Mouse (Mus musculus) neural tube, embryonic 12.5 days (tissue): Measurements from ENCODE around the gene Ccdc38. TPM values are rescaled to one million over a fixed set of nuclear protein-coding genes. Genes with fewer than 3 reads are reported as not detected.
A peak's percentile ranks its signal among the peaks of the same experiment; 100 is the strongest.

Source experiments
- ATAC-seq: fragments of 200-750 bp; cut with Nextera tagmentation; 2 replicates; pipeline ENCODE4 v1.8.0; 2017; ENCODE audit warnings: low read depth, mild to moderate bottlenecking, moderate TSS enrichment, moderate library complexity; ENCODE audit not compliant: low FRiP score
- H3K27ac ChIP-seq: fragments of 300-500 bp; sonication (generic); 2 replicates; pipeline ENCODE4 v1.5.1; 2016
- H3K27me3 ChIP-seq: fragments of 300-500 bp; sonication (generic); replicated peaks from 2 replicates; pipeline ENCODE4 v1.6.1; 2016; ENCODE audit warnings: mild to moderate bottlenecking
- H3K36me3 ChIP-seq: fragments of 300-500 bp; sonication (generic); 2 replicates; pipeline ENCODE4 v1.6.1; 2016; ENCODE audit warnings: mild to moderate bottlenecking
- H3K4me1 ChIP-seq: fragments of 300-500 bp; sonication (generic); 2 replicates; pipeline ENCODE4 v1.6.1; 2016
- H3K4me2 ChIP-seq: fragments of 300-500 bp; sonication (generic); replicated peaks from 2 replicates; pipeline ENCODE4 v1.6.1; 2016; ENCODE audit warnings: mild to moderate bottlenecking
- H3K4me3 ChIP-seq: fragments of 300-500 bp; sonication (generic); 2 replicates; pipeline ENCODE4 v1.5.1; 2016
- H3K9ac ChIP-seq: fragments of 300-500 bp; sonication (generic); 2 replicates; pipeline ENCODE4 v1.6.1; 2016; ENCODE audit warnings: mild to moderate bottlenecking
- H3K9me3 ChIP-seq: fragments of 300-500 bp; sonication (generic); 2 replicates; pipeline ENCODE4 v1.6.1; 2016; ENCODE audit warnings: mild to moderate bottlenecking
- WGBS: fragments of 180-500 bp; shearing (Covaris S2); methylation state at CpG from one replicate; pipeline ENCODE4 v1.1.7; 2016; 5-methylcytosine and 5-hydroxymethylcytosine counted together
- polyA plus RNA-seq: library from polyadenylated mRNA; unstranded; fragments of >200 nt; fragmentation: Nextera tagmentation; extraction: Ambion mirVana; gene quantifications from 2 replicates; pipeline ENCODE4 v1.2.1, GENCODE M21; 2016

Ccdc38 gene
- polyA plus RNA-seq, 1 experiment from 2014 or later, result 0.42 TPM

DNA sequence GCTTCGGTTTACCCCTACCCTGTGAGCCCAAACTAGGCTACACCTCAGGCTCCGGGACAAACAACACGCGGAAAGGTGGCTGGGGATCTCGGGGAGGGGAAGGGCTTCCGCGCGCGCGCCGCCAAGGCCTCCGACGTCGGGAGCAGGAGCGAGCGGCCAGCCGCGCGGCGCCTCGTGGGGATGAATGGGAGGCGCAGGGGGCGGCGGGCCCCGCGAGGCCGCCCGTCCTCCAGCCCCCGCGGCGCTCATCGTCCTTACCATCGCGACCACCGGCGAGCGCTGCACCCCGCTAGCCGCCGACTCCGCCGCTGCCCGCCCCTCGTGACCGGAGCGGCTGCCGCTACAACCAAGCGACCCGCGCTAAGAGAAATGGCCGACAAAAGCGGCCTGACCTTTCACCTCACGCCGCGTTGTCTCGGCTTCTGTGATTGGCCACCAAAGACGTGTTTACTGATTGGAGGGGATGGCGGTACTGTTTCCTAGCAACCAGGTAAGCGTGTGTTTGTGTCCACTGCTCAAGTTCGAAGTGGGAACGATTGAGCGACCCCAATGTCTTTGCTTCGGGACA is 48.9 kb downstream of the Ccdc38 start, which contains the start of gene Snrpf:
Gene Snrpf (minus strand): TSS at position 426 of the 568 bp plus-strand sequence.
- Histone ChIP-seq H3K9ac (peak within 1 kb of the TSS; percentile 84), H3K27me3 (no peaks in the 10 kb centered on the region), H3K27ac (peak within 1 kb of the TSS; percentile 61; the same call in 1 of the 2 replicates), H3K4me2 (peak within 1 kb of the TSS; percentile 91), H3K9me3 (no peaks in the 10 kb centered on the region), H3K4me3 (peak within 1 kb of the TSS; percentile 70), H3K4me1 (peaks cover 14% of the 10 kb centered on the region), H3K36me3 (peaks cover 19% of the 10 kb centered on the region)
- under 1% methylated on average over 63 of the region's 63 CpGs for WGBS
- peak; percentile 90 for ATAC-seq

DNA sequence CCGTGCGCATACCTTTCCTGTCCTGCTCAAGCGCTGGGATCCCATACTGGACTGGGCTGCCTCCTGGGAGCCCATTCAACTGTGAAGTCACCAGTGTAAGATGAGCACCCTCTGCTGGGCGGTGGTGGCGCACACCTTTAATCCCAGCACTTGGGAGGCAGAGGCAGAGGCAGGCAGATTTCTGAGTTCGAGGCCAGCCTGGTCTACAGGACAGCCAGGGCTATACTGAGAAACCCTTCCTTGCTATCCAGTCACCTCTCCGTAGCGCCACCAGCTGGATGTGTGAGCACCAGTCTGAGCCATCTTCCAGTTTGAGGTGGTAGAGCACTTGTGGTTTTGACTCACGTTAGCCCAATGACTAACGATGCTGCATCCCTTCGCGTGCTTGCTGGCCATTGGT is 52.0 kb downstream of the Ccdc38 start:
- Histone ChIP-seq H3K27ac (no peak overlapping the region), H3K27me3 (no peaks in the 10 kb centered on the region), H3K4me2 (no peak overlapping the region), H3K4me3 (no peak overlapping the region), H3K4me1 (peaks cover 14% of the 10 kb centered on the region), H3K9ac (no peak overlapping the region), H3K9me3 (no peaks in the 10 kb centered on the region), H3K36me3 (no peaks in the 10 kb centered on the region)
- 59% methylated on average over 12 of the region's 12 CpGs for whole genome bisulfite sequencing
- no peak for ATAC-seq

DNA sequence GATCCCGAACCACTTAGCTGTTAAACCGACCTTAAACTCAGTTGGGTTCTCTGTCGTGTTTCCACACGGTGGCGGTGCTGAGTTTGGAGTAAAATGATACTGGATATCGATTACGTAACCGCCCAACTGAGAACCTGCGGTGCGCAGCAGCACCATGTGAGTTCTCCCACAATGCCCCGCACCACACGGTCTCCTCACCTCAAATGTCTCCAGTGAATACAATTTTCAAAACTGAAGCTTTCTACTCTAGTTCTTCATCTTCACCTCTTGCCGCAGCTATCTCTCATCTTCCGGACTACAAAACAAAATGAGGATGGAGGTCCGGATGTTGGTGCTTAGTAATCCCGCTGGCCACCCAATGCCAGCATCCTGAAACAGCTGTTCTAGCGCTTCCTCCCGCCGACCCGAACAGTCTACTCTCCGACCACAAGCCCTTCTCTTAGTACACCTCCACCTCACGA is 53.6 kb downstream of the Ccdc38 start:
- ATAC-seq, result peak; percentile 48
- Histone ChIP-seq H3K4me3 (peak overlapping the region; percentile 34), H3K4me1 (0 out of 2 replicates have a peak, but pooled peaks cover 3% of the 10 kb centered on the region), H3K9me3 (no peaks in the 10 kb centered on the region), H3K27me3 (no peaks in the 10 kb centered on the region), H3K27ac (no peak overlapping the region), H3K36me3 (no peaks in the 10 kb centered on the region), H3K4me2 (peak overlapping the region; percentile 68), H3K9ac (peak overlapping the region; percentile 45)
- 2% methylated on average over 22 of the region's 22 CpGs for WGBS

- H3K9me3 ChIP-seq, result no peaks in the 10 kb centered on the region
Measured at GRCm38 (mm10) chr10:93595831-93596230, 55.4 kb downstream of the Ccdc38 start.

GRCm38 (mm10) chr10:93596641-93597040 is 56.2 kb downstream of the Ccdc38 start:
- H3K4me3 ChIP-seq, result no peak overlapping the region
- no peak overlapping the region for H3K9ac ChIP-seq
- no peak for ATAC-seq
- WGBS, result 84% methylated on average over 3 of the region's 3 CpGs
- no peaks in the 10 kb centered on the region for H3K9me3 ChIP-seq
- no peaks in the 10 kb centered on the region for H3K27me3 ChIP-seq
- H3K36me3 ChIP-seq, result no peaks in the 10 kb centered on the region
- no peaks in the 10 kb centered on the region for H3K4me1 ChIP-seq
- H3K4me2 ChIP-seq, result no peak overlapping the region
- no peak overlapping the region for H3K27ac ChIP-seq

More at GRCm38 (mm10) chr10:93595831-93596230, 55.4 kb downstream of the Ccdc38 start:
- no peaks in the 10 kb centered on the region for H3K36me3 ChIP-seq
- H3K27me3 ChIP-seq, result no peaks in the 10 kb centered on the region
- 68% methylated on average over 4 of the region's 4 CpGs for WGBS
- ATAC-seq, result no peak
- no peak overlapping the region for H3K9ac ChIP-seq
- no peak overlapping the region for H3K4me3 ChIP-seq
- H3K4me2 ChIP-seq, result no peak overlapping the region
- no peak overlapping the region for H3K27ac ChIP-seq
- no peaks in the 10 kb centered on the region for H3K4me1 ChIP-seq

DNA sequence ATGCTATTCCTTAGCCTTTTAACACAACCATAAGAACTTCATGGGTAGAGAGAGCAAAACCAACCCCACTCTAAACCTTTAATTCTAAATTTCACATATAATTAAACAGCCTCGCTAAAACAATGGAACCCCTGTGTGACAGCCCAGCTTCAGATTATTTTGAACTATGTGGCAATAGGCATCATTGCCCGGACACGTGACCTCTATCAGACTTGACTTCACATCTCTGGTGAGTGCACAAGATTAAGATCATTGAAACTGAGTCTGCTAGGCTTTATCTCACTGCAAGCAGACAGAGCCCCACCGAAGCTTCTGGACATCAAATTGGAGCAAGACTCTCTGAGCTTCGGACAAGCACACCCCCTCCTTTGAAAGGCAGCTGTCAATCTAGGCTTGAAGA is 61.9 kb downstream of the Ccdc38 start:
- Histone ChIP-seq H3K9me3 (no peaks in the 10 kb centered on the region), H3K4me2 (no peak overlapping the region), H3K27me3 (no peaks in the 10 kb centered on the region), H3K9ac (no peak overlapping the region), H3K36me3 (no peaks in the 10 kb centered on the region), H3K4me3 (no peak overlapping the region), H3K27ac (no peak overlapping the region), H3K4me1 (no peaks in the 10 kb centered on the region)
- WGBS, result 89% methylated on average over 5 of the region's 5 CpGs
- ATAC-seq, result no peak

DNA sequence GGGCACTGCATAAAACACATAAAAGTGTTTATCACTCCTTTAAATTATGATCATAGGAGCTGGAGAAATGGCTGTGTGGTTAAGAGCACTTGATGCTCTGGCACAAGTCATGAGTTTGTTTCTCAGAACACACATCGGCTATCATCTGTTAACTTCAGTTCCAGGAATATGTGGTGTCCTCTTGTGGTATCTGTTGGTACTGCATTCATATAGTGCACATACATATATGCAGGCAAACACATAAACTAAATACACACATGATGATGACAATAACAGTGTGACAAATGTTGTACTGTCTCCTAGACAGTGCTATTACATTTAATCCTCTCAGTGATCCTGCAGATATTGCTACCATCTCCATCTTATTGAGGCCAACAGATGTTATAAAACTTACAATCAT is 62.8 kb downstream of the Ccdc38 start:
- no peaks in the 10 kb centered on the region for H3K4me1 ChIP-seq
- no peaks in the 10 kb centered on the region for H3K27me3 ChIP-seq
- H3K36me3 ChIP-seq, result no peaks in the 10 kb centered on the region
- no peak overlapping the region for H3K4me3 ChIP-seq
- WGBS, result 98% methylated on average over 1 of the region's 1 CpGs
- no peak for ATAC-seq
- H3K4me2 ChIP-seq, result no peak overlapping the region
- no peak overlapping the region for H3K9ac ChIP-seq
- H3K27ac ChIP-seq, result no peak overlapping the region
- H3K9me3 ChIP-seq, result no peaks in the 10 kb centered on the region

DNA sequence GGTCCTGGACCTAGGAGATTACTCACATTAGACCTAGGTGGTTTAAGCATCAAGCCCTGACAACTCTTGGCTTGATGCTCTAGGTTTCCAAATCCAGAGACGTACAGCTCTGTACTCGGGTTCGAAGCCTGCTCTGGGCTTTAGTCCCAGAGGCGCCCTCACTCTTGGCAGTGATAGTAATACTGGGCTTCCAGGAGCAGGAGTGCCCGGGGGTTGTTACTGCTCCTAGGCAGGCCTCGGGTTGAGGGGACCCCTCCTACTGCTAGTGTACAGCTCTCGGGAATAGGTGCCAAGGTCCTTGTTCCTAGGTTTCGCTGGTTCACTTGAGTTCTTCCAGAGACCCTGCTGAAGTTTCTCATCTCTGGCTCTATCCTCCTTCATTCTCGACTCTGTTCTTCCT is 65.9 kb downstream of the Ccdc38 start:
- 92% methylated on average over 9 of the region's 9 CpGs for WGBS

DNA sequence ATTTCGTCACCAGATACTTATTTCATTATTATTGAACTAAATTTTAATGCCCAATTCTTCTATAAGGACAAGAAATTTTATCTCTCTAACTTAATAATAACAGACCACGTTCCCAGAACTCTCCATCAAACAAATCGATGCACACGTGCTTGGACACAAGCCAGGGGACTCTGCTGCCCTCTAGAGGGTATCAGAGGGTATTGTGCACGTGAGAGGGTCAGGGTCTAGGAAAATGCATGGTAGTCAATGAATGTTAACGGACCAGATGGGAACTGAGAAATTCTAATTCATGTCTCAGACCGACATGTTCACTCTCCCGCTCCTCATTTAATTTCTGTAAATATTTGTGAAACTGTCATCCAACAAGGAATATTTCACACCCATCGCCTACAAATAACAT is 67.6 kb downstream of the Ccdc38 start:
- ATAC-seq, result no peak
- Histone ChIP-seq H3K27me3 (no peaks in the 10 kb centered on the region), H3K27ac (no peak overlapping the region), H3K4me2 (no peak overlapping the region), H3K9me3 (no peaks in the 10 kb centered on the region), H3K4me3 (no peak overlapping the region), H3K36me3 (no peaks in the 10 kb centered on the region), H3K4me1 (no peaks in the 10 kb centered on the region), H3K9ac (no peak overlapping the region)
- 62% methylated on average over 9 of the region's 9 CpGs for WGBS

More for the DNA sequence above, 65.9 kb downstream of the Ccdc38 start:
- Histone ChIP-seq H3K4me3 (no peak overlapping the region), H3K36me3 (no peaks in the 10 kb centered on the region), H3K9ac (no peak overlapping the region), H3K9me3 (no peaks in the 10 kb centered on the region), H3K27me3 (no peaks in the 10 kb centered on the region), H3K4me2 (no peak overlapping the region), H3K4me1 (no peaks in the 10 kb centered on the region), H3K27ac (no peak overlapping the region)
- ATAC-seq, result no peak

DNA sequence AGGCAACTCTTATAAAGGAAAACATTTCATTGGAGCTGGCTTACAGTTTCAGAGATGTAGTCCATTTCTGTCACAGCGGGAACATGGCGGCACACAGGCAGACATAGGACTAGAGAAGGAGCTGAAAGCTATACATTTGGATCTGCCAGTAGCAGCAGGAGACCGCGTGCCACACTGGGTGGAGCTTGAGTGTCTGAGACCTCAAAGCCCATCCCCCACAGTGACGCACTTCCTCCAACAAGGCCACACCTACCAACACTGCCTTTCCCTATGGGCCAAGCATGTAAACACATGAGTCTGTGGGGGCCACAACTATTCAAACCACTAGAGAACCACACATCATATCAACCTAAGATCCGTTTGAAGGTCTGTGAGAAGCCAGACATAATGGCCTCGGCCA is 68.8 kb downstream of the Ccdc38 start:
- no peaks in the 10 kb centered on the region for H3K36me3 ChIP-seq
- WGBS, result 88% methylated on average over 7 of the region's 7 CpGs
- no peaks in the 10 kb centered on the region for H3K4me1 ChIP-seq
- no peak overlapping the region for H3K9ac ChIP-seq
- H3K4me2 ChIP-seq, result no peak overlapping the region
- no peaks in the 10 kb centered on the region for H3K9me3 ChIP-seq
- H3K27me3 ChIP-seq, result no peaks in the 10 kb centered on the region
- ATAC-seq, result no peak
- no peak overlapping the region for H3K4me3 ChIP-seq
- H3K27ac ChIP-seq, result no peak overlapping the region

GRCm38 (mm10) chr10:93610896-93611295 is 70.5 kb downstream of the Ccdc38 start:
- Histone ChIP-seq H3K9ac (no peak overlapping the region), H3K4me3 (no peak overlapping the region), H3K4me2 (no peak overlapping the region), H3K27me3 (no peaks in the 10 kb centered on the region), H3K4me1 (no peaks in the 10 kb centered on the region), H3K36me3 (no peaks in the 10 kb centered on the region), H3K27ac (no peak overlapping the region), H3K9me3 (no peaks in the 10 kb centered on the region)
- no peak for ATAC-seq
- WGBS, result 97% methylated on average over 1 of the region's 1 CpGs

DNA sequence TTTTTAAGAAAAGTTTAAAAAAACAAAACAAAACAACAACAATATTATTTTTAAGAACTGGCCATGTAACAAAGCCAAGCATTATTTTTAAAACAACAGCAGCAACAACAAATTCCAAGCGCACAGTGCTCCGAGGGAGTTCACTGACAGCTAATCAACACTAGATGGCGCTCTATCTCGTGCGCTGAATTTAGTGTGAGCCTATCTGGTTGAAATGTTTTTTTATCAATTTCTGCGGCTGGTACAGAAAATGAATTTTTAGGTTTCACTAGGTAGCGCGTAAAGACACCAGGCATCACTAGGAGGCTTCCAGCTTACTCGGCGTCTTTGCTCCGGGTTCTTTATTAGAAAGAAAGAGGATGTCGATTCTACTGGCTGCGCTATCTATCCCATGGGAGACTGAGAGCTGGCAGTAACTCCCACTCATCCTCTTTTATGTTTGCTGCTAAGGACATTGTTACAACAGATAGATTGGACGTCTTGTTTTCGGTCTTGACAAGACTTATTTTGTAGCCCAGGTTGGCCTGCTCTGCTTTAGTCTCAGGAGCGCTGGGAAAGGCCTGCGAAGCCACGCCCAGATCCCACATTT is 71.1 kb downstream of the Ccdc38 start:
- H3K36me3 ChIP-seq, result no peaks in the 10 kb centered on the region
- no peak overlapping the region for H3K4me3 ChIP-seq
- WGBS, result 50% methylated on average over 18 of the region's 18 CpGs
- no peaks in the 10 kb centered on the region for H3K4me1 ChIP-seq
- H3K9me3 ChIP-seq, result no peaks in the 10 kb centered on the region
- H3K27ac ChIP-seq, result no peak overlapping the region
- no peaks in the 10 kb centered on the region for H3K27me3 ChIP-seq
- H3K4me2 ChIP-seq, result no peak overlapping the region; the same call in 1 of the 2 replicates
- H3K9ac ChIP-seq, result no peak overlapping the region
- no peak for ATAC-seq

- Histone ChIP-seq H3K9ac (no peak overlapping the region), H3K4me2 (no peak overlapping the region), H3K27me3 (no peaks in the 10 kb centered on the region), H3K27ac (no peak overlapping the region), H3K9me3 (no peaks in the 10 kb centered on the region), H3K36me3 (no peaks in the 10 kb centered on the region), H3K4me3 (no peak overlapping the region), H3K4me1 (no peaks in the 10 kb centered on the region)
- no peak for ATAC-seq
- 81% methylated on average over 8 of the region's 8 CpGs for WGBS
Measured at GRCm38 (mm10) chr10:93614850-93615249, 74.4 kb downstream of the Ccdc38 start.
